Mouse (Mus musculus) liver, embryonic 14.5 days (tissue): ENCODE results near the gene Lpp. TPM values are rescaled to one million over a fixed set of nuclear protein-coding genes. Genes with fewer than 3 reads are reported as not detected.

Experiments
- ATAC-seq: fragments of 200-750 bp; cut with Nextera tagmentation; 2 replicates; pipeline ENCODE4 v1.8.0; 2017; ENCODE audit warnings: moderate number of reproducible peaks, mild to moderate bottlenecking, moderate library complexity; ENCODE audit not compliant: insufficient read depth
- DNase-seq, 3 experiments: peaks; one replicate each; pipeline ENCODE4 v3.0.0-alpha.2; 2012 to 2013; ENCODE audit warnings: low read depth in 3 of 3, low spot score in 3 of 3
- H3K27ac ChIP-seq: fragments of 300-500 bp; sonication (generic); 2 replicates; pipeline ENCODE4 v1.5.1; 2014; ENCODE audit warnings: moderate library complexity, mild to moderate bottlenecking, control low read depth, inconsistent platforms
- H3K27me3 ChIP-seq: fragments of 300-500 bp; sonication (generic); 2 replicates; pipeline ENCODE4 v1.6.1; 2014; ENCODE audit warnings: mild to moderate bottlenecking, low read length, moderate library complexity; ENCODE audit not compliant: control insufficient read depth, insufficient read depth
- H3K36me3 ChIP-seq: fragments of 300-500 bp; sonication (generic); replicated peaks from 2 replicates; pipeline ENCODE4 v1.6.1; 2014; ENCODE audit warnings: low read depth; ENCODE audit not compliant: control insufficient read depth, insufficient read depth
- H3K4me1 ChIP-seq, 2 experiments: fragments of 200-500 bp in 1 of 2; fragments of 300-500 bp in 1 of 2; sonication (generic) in 1 of 2; replicated peaks; 2 replicates each; pipeline ENCODE4 v1.6.1; 2012 to 2014; ENCODE audit warnings: antibody characterized with exemption in 1 of 2, inconsistent platforms in 1 of 2, low read length in 1 of 2; ENCODE audit not compliant: control insufficient read depth in 2 of 2, insufficient read depth in 2 of 2
- H3K4me2 ChIP-seq: fragments of 300-500 bp; sonication (generic); 2 replicates; pipeline ENCODE4 v1.6.1; 2014; ENCODE audit warnings: low read depth, mild to moderate bottlenecking, control low read depth, moderate library complexity
- H3K4me3 ChIP-seq, 2 experiments: fragments of 200-500 bp in 1 of 2; fragments of 300-500 bp in 1 of 2; sonication (generic) in 1 of 2; 2 replicates each; pipeline ENCODE4 v1.5.1; 2012 to 2014; ENCODE audit warnings: low read depth in 2 of 2, low read length in 2 of 2, mild to moderate bottlenecking in 2 of 2, control low read depth in 1 of 2, inconsistent platforms in 1 of 2, moderate library complexity in 1 of 2; ENCODE audit not compliant: insufficient read depth in 1 of 2
- H3K9ac ChIP-seq: fragments of 300-500 bp; sonication (generic); replicated peaks from 2 replicates; pipeline ENCODE4 v1.6.1; 2014; ENCODE audit warnings: mild to moderate bottlenecking, control low read depth, moderate library complexity
- H3K9me3 ChIP-seq: fragments of 300-500 bp; sonication (generic); 2 replicates; pipeline ENCODE4 v1.6.1; 2016; ENCODE audit warnings: low read length, mixed read lengths; ENCODE audit not compliant: control insufficient read depth
- CTCF ChIP-seq: IDR thresholded peaks from 2 replicates; pipeline ENCODE4 v1.5.1; 2016; ENCODE audit warnings: antibody characterized with exemption, low read depth, control low read depth
- EP300 ChIP-seq: IDR thresholded peaks from 2 replicates; pipeline ENCODE4 v1.6.1; 2016; ENCODE audit warnings: antibody characterized with exemption, low read depth
- WGBS: fragments of 180-500 bp; shearing (Covaris S2); extraction: QIAGEN DNeasy Blood & Tissue Kit; methylation state at CpG from one replicate; pipeline ENCODE4 v1.1.7; 2014; ENCODE audit not compliant: insufficient replicate concordance; 5-methylcytosine and 5-hydroxymethylcytosine counted together
- polyA plus RNA-seq, 2 experiments: library from polyadenylated mRNA; depleted of rRNA in 1 of 2; stranded (reverse) in 1 of 2; unstranded in 1 of 2; fragments of >200 nt; fragmentation: Nextera tagmentation in 1 of 2; extraction: Ambion mirVana in 1 of 2; gene quantifications; 2 replicates each; pipeline versions ENCODE4 v1.2.1 to v1.2.3; 2012 to 2014

Gene Lpp
- polyA plus RNA-seq, 2 experiments: 1.4 to 4.3 TPM

DNA sequence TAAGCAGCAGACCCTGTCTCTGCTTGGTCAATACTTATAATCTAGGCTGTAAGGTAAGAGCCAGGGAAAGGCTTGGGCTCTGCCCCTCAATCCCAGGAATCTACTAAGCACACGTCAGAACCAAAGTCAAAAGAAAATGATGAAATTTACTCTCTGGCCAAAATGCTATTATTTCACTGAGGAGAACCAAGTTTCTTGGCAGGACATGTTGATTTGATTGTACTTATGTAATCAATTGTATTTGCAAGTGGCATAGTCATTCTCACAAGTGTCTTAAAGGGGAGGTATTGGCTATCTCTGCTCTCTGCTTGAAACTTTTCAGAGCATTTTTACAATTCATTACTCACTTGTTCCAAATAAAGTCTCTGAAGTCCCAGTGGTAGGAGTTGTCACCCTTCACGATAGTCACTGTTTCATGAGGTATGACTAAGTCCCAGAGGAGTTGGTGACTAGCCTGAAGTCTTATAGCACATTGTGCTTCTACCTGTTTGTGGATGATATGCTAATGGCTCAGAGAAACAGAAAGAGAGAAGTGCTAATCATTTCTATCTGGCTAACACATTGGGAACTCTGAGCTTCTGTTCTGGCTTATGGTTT lies 435.0 kb downstream of the Lpp start:
- Histone ChIP-seq H3K4me1 (no peaks in the 10 kb centered on the region; a peak in 1 of 4 replicates), H3K4me3 (no peak overlapping the region), H3K36me3 (no peaks in the 10 kb centered on the region), H3K27me3 (no peaks in the 10 kb centered on the region), H3K27ac (no peak overlapping the region), H3K9me3 (no peaks in the 10 kb centered on the region), H3K4me2 (no peak overlapping the region), H3K9ac (no peak overlapping the region)
- ATAC-seq (no peak), DNase-seq (no peak)
- WGBS: 41% methylated on average over 2 of the region's 2 CpGs
- TF ChIP-seq EP300 (no peak), CTCF (no peak)

DNA sequence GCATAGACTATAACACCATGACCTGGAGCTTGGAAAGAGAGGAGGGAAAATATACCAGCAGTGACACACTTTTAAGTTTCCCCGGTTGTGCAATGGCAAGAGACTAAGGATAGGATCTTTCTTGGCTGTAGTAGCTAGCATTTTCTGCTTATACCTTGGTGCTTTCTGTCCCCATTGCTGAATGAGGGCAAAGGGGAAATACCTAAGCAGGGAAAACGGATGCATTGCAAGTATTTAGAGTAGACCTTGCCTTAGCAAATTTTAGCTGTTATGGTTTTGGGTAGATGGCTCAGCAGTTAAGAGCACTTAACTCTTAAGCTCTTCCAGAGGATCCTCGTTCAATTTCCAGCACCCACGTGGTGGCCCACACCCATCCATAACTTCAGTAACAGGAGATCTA lies 436.6 kb downstream of the Lpp start:
- Histone ChIP-seq H3K36me3 (no peaks in the 10 kb centered on the region), H3K27ac (no peak overlapping the region), H3K9me3 (no peaks in the 10 kb centered on the region), H3K4me1 (no peaks in the 10 kb centered on the region; a peak in 1 of 4 replicates), H3K9ac (no peak overlapping the region), H3K4me2 (no peak overlapping the region), H3K27me3 (no peaks in the 10 kb centered on the region), H3K4me3 (no peak overlapping the region)
- 51% methylated on average over 4 of the region's 4 CpGs for WGBS
- TF ChIP-seq CTCF: no peak
- DNase-seq (no peak), ATAC-seq (no peak)

DNA sequence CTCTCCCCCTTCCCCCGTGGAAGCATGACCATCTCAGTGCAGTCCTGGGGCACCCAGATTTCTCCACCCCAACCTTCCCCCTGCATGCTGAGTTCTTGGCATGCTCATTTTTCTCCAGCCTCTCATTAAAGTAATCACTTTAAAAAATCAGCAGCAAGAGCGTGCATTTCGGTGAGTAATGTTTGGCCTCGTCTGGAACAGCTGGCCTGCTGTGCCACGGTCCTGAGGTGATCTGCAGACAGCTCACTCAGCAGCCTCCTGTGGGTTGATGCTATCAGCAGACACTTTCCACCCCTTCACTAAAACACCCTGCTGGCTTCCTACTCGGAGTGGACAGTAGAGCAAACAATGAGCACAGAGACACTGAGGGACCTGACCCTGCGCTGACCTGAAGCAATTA lies 437.6 kb downstream of the Lpp start:
- no peaks in the 10 kb centered on the region for H3K27me3 ChIP-seq

DNA sequence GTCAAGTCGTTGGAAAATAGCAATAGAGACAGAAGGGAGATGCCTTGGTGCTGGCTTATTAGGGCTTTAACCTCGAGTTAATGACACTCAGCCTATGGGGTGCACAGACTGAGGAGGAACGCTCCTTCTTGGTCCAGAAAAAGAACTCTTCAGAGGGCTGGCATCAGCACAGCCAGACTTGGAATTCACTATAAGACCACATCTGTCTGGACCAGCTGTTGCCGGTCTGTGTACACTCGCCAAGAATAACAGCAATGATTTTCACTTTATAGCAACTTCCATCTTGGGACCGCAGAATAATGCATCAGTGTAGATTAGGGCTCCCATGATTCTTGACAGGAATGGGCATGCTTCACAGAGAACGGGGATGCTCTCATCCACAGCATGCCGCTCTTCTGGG lies 439.9 kb downstream of the Lpp start:
- no peak for DNase-seq
- no peak overlapping the region for H3K4me3 ChIP-seq
- no peak overlapping the region for H3K27ac ChIP-seq
- TF ChIP-seq EP300 (no peak), CTCF (no peak)
- H3K4me2 ChIP-seq: no peak overlapping the region
- no peak for ATAC-seq
- H3K4me1 ChIP-seq: no peaks in the 10 kb centered on the region
- no peak overlapping the region for H3K9ac ChIP-seq
- no peaks in the 10 kb centered on the region for H3K9me3 ChIP-seq
- H3K36me3 ChIP-seq: no peaks in the 10 kb centered on the region
- WGBS: 60% methylated on average over 8 of the region's 8 CpGs
- no peaks in the 10 kb centered on the region for H3K27me3 ChIP-seq

More for the DNA sequence above, 437.6 kb downstream of the Lpp start:
- Histone ChIP-seq H3K4me3 (no peak overlapping the region), H3K9me3 (no peaks in the 10 kb centered on the region), H3K4me1 (no peaks in the 10 kb centered on the region; a peak in 1 of 4 replicates), H3K4me2 (no peak overlapping the region), H3K36me3 (no peaks in the 10 kb centered on the region), H3K27ac (no peak overlapping the region), H3K9ac (no peak overlapping the region)
- TF ChIP-seq EP300: no peak
- no peak for TF ChIP-seq CTCF
- WGBS: 41% methylated on average over 7 of the region's 7 CpGs
- DNase-seq: no peak
- ATAC-seq: no peak

DNA sequence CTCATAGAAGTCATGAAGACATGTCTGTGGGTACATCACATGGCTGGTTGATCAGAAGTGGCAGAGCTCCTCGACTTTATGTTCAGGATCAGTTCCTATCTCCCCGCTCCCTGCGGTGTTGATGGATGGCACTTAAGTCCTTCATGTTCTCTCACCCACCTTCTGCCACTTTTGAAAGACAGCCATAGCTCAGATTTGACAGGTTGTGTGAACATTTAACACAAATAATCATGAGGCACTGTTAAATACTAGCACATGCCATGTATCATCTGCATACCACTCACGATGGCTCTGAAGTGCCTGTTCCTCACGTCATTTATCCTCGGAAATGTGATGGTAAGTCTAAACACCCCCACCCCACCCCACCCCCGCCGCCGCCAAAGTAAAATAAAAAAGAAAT lies 441.2 kb downstream of the Lpp start:
- H3K4me3 ChIP-seq: no peak overlapping the region
- ATAC-seq: no peak
- no peak overlapping the region for H3K9ac ChIP-seq
- 72% methylated on average over 9 of the region's 9 CpGs for whole genome bisulfite sequencing
- H3K4me2 ChIP-seq: no peak overlapping the region
- H3K4me1 ChIP-seq: no peaks in the 10 kb centered on the region
- TF ChIP-seq CTCF (no peak), EP300 (no peak)
- no peaks in the 10 kb centered on the region for H3K9me3 ChIP-seq
- DNase-seq: no peak
- no peaks in the 10 kb centered on the region for H3K36me3 ChIP-seq
- H3K27me3 ChIP-seq: no peaks in the 10 kb centered on the region
- no peak overlapping the region for H3K27ac ChIP-seq
